Mouse (Mus musculus) v-Abl transformed pro-B cells (cell line): Measurements from ENCODE around the gene Sh3rf1.

Experiments
- in situ Hi-C, 2 experiments: fragments of 400-800 bp; cut with MboI; formaldehyde crosslinking; loops; one replicate each; pipeline ENCODE4 v1.15.1; 2025; ENCODE audit not compliant: unreplicated experiment in 2 of 2

Sh3rf1 gene

DNA sequence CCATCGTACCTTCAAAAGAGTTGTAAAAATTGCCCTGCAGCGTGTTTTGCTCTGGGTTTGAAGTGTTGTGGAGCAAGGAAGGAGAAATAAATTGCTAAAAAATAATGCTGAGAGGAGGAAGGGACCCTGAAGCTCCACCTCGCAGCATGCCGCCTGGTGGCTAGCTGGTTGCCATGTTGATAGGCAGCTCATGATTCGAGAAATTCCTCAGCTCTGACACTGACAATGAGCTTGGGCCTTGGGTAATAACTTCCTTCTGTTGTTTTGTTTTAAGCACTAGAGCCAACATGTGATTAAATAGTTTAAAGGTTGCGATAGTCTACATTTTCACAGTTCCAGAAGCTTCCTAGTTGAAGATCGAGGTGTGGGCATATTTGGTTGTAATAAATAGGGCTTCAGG is 89.3 kb downstream of the Sh3rf1 start:
- in situ Hi-C loops = no loop called here

DNA sequence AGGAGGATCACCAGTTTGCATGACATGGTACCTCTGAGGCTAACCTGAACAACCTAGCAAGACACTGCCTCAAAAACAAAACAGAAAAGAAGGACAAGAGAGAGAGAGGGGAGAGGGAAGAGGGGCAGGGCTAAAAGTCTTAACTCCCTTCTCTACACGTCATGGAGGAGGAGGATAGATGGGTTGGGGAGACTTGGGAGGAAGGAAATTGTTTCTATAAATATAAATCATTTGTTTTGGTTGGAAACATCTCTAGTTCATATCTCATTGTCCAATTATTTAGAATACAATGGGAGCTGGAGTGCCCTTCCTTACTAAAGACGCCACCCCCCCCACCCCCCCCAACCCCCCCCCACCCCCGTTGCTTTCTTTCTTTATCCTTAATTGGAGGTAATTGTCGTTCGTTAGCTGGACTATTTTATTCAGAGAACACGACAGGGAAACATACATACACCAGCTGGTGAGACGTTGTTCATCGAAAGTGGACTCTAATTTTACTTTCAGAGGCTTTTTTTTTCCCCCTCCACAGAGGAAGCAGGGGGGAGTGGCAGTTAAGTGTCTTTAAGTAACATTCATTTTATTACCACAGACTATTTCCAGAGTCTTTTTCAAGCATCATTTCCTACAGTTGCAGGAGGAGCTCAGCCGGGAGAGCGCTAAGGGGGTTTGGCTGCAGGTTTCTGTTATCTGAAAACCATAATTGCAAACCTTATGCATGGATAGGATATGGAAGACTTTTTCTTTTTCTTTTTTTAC is 92.5 kb downstream of the Sh3rf1 start:
- in situ Hi-C loops = no loop called here

DNA sequence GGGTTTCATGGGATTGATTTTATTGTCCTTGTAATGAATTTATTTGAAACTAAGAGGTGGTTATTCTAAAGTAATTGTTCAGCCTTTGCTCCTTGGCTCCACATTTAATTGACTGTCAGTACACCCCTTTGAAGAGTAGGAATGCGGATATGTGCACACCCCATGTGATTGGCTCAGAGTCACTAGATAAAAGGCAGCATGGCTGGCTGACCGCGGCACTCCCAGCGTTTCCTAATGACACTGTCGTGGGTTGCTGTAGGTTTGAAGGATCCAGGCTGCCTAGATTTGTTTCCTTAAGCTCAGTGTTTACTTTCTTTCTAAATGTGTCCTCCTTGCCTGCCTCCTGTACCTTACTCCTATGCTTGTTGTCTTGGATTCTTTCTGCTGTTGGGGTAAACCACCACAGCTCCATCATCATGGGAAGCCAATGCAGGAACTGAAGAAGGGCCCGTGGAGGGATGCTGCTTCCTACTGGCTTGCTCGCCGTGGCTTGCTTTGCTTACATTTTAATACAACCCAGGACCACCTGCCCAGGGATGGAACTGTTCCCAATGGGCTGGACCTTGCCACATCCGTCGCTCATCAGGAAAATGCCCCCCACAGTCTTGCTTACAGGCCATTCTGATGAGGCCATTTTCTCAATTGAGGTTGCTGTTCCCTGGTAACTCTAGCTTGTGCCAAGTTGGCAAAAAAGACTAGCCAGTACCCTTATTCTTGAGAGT is 93.3 kb downstream of the Sh3rf1 start:
- in situ Hi-C loops = no loop called here

DNA sequence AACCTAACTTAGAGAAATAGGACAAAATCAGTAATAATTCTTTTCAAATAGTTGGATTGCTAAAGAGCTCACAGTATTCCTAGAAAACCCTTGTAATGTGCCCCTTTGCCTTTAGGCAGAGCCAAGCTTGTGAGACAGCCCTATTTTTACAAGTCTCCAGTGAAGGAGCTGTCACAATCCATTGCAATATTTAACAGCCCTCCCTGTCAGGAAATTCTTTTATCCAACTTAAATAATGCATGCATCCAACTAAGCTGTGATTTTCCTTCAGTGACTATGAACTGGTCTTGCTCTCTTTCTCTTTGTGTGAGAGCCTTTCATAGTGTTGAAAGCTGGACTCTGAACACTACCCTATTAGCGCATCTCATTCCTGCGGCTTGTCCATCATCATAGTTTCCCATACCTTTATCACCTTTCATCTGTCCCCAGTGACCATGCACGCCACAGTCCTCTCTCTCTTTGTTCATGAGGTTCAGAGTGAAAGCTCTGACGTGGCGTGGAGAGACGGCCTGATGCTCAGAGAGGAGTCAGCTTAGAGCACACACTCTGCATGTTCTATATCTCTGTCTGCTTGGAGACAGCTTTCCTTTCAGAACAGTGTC is 94.0 kb downstream of the Sh3rf1 start:
- in situ Hi-C loops = no loop called here

DNA sequence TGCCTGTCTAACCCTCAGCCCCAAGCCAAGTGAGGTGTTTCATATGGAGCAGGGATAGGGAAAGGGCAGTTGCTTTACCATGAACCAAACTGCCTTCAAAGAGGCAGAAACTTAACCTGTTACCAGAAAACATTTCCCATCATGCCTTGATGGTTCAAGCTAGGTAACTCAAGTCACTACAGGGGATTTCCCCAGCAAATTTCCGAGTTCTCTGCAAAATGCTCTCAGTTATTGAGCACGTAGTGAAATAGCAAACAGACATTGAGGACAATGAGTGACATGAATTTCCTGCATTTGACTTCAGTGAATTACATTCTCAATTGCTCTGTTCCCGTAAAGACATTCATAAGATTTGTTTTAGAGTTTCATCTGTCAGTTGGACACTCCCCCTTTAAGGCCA is 97.5 kb downstream of the Sh3rf1 start:
- in situ Hi-C loops = no loop called here

DNA sequence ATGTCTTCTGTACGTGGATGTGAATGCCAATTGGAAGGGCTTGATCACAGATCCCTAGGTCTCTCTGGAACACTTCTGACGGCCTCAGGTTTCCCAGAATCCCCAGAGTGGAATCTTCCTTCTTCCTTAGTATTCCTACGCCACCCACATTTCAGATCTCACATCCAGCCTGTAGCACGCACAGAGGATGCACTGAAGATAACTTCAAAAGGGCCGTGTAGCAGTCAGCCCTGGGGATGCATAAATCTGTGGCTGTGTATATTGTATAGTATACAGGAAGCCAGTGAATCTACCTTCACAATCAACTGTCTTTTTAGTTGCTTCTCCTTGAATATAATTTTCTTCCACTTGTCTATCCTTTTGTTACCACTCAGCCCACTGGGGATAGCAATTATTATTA is 98.1 kb downstream of the Sh3rf1 start:
- in situ Hi-C loops = no loop called here

DNA sequence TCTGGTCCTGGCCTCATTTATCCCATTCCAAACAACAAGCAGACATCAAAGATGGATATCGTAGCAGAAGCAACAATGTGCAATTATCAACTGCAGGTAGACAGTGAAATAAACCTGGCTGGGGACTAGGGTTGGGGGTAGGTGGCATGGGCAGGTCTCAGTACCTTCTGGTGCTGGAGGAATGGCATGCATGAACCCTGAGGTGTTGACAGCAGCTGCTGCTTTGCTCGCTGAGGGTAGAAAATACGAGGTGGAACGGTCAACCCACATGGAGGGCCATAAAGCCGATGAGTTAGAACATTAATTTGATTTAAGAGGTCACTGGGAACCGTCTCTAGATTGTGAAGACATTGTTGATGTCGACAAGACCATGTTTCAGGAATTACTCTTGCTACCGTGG is 98.8 kb downstream of the Sh3rf1 start:
- in situ Hi-C loops = no loop called here

DNA sequence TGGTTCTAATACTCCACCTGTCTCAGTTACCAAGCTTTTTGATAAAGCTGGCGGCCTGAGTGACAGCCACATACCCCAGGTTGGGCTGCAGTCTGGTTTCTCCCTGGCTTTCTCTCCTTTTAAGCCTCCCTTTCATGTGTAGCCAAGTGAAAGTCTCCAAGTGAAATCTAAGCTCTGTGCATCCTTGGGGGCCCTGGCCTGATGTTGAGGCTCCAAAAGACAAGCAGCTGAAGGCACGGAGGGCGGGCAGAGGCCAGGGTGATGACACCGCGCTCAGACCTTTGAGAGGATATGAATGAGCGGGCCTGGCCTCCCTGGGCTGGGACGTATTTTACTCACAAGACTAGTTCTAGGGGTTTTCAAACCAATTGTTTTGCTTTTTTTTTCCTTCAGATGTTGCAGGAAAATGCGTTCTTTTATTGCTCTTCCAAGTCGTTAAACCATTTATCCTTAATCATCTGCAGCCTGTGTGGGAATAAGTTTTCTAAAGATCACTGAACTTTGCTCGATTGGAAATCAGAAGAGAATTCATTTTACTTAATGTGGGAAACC is 100.8 kb downstream of the Sh3rf1 start:
- in situ Hi-C loops = no loop called here

DNA sequence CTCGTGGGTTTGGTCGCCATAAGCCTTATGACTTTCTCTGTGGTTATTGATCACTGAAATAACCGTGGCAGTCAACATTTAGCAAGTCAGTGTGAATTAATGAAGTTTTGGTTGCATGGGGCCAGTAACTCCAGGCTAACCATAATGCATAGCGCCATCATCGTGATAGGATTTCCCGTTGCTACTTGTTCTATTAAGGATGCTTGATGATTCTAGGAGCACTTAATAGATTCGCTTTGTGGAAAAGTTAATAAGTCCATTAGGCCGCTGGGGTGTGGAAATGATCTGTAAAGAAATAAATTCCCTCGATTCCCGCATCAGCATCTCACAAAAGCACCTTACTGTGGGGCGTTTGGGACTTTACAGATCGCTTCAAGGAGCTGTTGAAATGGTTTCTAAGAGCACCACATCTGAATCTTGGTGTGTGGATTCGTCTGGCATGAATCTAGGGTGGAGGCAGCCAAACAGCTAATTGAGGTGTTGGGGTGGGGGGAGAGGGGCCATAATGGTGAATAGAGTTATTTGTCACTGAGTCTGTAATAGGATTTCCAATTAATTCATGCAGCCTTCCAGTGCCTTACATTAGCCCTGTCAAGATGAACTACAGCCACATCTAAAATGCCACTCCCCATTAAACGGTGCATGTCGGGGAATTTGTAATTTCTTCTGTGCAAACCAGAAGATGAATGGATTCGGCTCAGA is 101.5 kb downstream of the Sh3rf1 start:
- in situ Hi-C loops = no loop called here

DNA sequence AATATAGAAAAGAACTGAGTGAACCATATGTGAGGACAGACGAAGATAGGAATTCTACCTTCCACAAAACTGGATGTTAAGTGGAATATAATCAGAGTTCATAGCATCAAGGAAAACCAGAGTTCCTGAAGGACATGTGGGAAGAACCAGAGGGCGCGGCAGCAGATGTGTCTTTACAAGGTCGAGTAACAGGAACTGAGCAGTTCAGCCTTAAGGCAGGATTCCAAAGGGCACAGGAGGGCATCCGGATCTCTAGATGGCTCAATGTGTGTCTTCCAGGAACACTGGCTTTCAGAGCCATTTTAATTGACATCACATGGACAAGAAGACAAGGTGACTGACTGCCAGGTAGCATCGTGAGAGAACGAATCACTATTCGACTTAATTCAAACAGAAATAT is 102.6 kb downstream of the Sh3rf1 start:
- in situ Hi-C loops = no loop called here

DNA sequence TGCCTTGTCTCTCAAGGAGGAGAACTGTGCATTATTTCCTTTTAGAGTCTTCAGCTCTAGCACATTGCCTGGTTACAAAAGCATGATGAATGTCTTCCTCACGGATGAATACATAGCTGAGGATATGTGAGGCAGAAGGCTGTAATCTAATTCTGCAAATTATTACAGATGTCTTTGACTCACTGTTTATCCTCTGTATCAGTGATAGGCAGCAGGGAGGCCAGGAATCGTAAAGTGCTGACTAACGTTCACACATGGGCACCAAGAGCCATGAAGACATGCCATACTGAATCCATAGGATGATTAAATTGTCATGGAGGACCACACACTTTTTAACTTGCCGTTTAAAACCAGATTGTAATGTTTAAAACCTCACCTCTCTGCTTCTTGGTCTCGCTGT is 103.7 kb downstream of the Sh3rf1 start:
- in situ Hi-C loops = no loop called here

DNA sequence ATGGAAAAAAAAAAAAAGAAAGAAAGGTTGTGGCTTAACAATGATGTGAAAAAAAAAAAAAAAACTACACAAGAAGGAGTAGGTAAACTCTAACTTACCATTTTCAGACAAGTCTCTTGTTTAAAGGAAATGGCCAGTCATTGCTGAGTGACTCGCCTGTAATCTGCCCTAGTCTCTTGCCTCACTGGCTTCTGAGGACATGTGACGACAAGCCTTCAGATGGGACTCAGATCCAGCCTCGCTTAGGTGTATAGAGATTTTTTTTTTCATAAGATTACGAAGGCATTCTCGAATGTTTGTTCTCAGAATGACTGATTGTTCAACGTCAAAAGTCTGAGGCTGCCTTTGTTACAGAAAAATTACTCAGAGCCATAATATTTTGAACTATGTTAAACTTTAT is 116.0 kb downstream of the Sh3rf1 start:
- in situ Hi-C loops = no loop called here

DNA sequence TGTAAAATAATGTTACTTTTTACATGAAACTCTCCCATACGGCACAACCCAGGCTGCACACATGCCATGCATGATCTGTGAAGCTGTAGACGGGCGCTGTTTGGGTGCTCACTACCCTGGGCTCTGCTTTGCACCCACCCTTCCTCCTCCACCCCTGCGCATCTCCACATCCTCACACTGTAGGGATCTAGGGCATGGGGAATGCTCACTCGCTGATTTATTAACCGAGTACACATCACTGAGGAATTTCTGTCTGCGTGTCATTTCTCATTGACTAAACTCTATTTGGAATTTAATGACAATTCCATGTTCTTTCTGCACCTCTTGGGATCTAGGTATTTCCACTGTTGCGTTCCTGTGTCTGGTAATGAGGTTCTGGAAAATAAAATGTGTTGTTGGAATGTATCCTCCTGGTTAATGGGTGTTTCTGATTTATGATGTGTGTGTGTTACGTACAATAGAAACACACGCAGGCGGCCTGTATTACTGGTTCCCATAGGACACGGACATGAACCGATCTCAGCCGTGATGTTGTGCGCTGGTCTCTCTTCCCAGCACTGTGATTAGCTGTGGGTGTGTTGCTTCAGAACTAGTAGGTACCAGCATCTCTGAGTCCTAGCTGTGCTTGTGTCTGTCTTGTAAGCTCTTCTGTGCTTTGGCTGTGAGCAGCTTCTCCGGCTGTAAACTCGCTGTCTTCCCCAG is 116.8 kb downstream of the Sh3rf1 start:
- in situ Hi-C loops = no loop called here

DNA sequence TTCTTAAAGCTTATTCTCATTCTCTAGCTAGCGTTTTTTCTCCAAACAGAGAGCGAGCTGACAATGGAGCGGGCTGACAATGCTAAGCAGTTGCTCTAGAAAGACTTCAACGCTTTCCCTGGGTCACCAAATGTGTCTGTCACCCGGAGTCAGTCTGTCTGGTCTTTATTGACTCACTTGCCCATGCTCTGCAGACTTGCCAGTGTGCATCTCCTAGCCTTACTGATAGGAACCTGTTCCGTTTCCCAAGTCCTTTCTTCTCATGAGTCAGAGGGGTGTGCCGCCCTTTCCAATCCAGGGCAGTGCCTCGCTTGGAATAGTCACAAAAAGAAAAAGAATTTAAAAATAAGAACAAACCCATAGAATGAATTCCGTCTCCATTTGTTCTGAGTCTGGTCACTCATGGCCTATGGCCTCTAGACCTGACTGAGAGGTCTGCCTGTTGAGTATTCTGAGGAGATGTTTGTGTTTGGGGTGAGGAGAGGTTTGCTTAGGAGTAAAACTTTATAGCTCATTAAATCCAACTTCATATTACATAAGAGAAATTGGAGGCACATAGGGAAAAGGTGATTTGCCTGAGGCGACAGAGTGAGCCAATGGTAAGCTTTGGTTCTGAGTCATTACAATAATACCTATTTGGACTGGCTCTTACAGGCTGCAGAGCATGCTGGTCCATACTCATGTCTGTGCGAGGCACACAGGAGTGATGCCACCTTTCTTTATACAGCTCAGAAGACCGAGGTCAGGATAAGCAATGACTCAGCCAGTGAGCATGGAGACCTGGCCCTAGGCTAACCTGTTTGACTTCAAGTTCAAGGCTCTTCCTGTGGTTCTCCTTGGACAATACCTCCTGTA is 118.1 kb downstream of the Sh3rf1 start:
- in situ Hi-C loops = no loop called here

DNA sequence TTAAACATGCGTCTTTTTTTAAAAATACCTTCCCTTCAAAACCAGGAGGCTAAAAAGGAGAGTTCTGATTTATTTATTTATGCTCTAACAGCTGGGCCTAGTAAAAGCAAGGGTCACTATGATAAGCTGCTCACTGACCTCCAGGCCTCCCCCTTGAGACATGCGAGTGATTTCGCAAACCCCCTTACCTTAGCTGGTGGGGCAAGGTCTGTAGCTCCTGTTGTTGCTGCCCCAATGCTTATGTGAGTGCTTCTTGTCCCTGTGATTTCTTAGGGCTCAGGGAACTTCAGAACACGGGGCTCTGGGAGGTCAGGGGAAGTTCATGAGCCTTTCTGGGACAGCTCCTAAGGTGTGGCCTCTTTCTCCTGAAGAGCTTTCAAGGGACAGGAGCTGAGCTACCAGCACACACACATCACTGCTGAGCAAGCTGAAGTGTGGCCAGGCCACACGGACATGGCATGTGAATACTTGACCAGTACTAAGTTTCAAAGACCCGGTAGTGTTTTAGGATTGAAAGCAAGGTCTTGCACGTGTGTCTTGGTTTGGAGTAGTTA is 118.9 kb downstream of the Sh3rf1 start:
- in situ Hi-C loops = no loop called here

DNA sequence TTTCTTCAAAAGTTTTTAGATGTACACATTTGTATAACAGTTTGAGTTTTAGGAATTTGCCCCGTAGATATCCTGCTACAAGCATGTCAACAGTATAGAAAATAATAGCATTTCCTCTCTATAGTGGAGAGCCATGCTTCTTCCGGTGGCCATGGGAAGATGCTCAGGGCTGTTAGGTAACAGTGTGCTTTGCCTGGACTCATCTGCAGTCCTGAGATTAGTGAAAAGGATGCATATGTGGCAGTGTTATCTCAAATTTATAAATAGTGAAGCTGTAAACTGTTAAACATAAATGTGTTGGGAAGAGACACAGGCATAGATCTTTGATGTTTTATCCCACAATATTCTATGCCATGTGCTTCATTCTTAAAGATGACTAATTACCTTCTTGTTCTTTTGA is 120.8 kb downstream of the Sh3rf1 start:
- in situ Hi-C loops = no loop called here

DNA sequence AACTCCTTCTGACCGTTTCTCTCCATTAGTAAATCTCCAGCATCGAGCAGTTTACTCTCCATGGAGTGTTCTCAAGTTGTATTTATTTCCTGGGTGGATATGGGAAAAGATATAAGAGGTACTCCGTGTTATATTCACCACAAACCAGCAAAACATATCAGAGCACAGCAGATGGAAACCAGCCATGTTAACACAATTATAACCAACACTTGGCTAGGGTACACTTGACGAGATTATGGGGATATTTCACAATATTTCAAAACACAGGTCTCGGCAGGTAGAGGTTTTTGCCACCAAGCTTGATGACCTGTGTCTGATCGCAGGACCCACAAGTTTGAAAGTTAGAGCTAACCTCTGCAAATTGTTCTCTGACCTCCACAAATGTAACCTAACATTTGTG is 123.3 kb downstream of the Sh3rf1 start:
- in situ Hi-C loops = no loop called here

DNA sequence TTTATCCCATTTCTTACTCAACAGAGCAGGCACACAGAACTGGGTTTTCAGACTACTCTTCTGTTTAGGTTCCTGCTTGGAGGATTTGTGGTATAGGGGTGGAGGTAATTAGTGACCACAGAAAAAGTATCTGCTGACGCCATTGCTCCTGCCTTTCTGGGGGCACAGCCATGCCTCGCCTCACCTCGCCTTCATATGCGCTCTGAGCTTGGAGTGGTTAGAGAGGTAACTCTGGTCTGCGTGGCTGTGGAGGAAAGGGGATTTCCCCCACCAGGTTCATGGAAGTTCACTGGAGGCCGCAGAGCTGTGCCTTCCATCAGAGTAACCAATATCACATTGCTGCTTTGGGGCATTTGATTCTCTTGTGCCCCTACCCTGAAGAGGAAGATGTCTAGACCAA is 123.9 kb downstream of the Sh3rf1 start:
- in situ Hi-C loops = no loop called here

DNA sequence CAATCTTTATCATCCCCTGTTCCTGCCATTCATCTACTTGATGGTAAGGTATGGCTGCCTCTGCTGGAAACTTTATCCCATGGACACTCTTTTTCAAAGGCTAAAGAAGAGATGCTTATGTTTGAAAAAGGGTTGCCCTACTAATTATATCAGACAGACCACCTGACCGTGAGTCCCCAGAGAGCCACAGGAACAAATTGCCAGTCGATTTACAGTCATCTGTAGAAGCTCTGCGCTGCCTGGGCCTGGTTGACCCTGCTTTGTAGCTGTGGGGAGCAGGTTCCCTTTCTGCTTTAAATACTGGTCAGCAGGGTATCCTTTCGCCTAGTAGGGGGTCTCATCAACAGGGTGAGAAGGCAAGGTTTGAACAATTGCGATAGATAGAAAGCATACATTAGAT is 124.4 kb downstream of the Sh3rf1 start:
- in situ Hi-C loops = no loop called here
